Mouse (Mus musculus) ES-E14 (cell line): ENCODE results near the gene Vmn1r117.
"Not testable (repeated sequence)": the region's sequence is repeated elsewhere in the genome, so short reads cannot be mapped to it uniquely, and the experiment has no call there.

ENCODE experiments used
- CHD2 ChIP-seq: IDR thresholded peaks from 2 replicates; pipeline ENCODE4 v1.6.1; 2014; ENCODE audit warnings: mild to moderate bottlenecking, low read depth, low read length, inconsistent platforms
- HCFC1 ChIP-seq: IDR thresholded peaks from 2 replicates; pipeline ENCODE4 v1.6.1; 2012; ENCODE audit warnings: low read length, inconsistent platforms, borderline replicate concordance; ENCODE audit not compliant: insufficient read depth
- MAFK ChIP-seq: IDR thresholded peaks from 2 replicates; pipeline ENCODE4 v1.6.1; 2014; ENCODE audit warnings: mild to moderate bottlenecking, low read depth, low read length, inconsistent platforms; ENCODE audit not compliant: insufficient read depth
- ZNF384 ChIP-seq: IDR thresholded peaks from 2 replicates; pipeline ENCODE4 v1.6.1; 2012; ENCODE audit warnings: low read depth, low read length, inconsistent platforms

GRCm38 (mm10) chr7:20844885-20845284 lies 39.0 kb downstream of the Vmn1r117 start, which contains the start of gene Vmn1r115:
- TF ChIP-seq ZNF384, MAFK, CHD2, HCFC1: not testable (repeated sequence)
